Mouse (Mus musculus) 3134 (cell line): Measurements from ENCODE around the gene Sema3f.

Experiments used
- DNase-seq: peaks from one replicate; pipeline ENCODE4 v3.0.0-alpha.2; 2011; ENCODE audit warnings: low spot score; ENCODE audit not compliant: insufficient read length; ENCODE audit errors: extremely low read depth

Sema3f gene

GRCm38 (mm10) chr9:107635279-107636028 is 74.8 kb downstream of the Sema3f start, which contains the start of gene Gnai2:
Gene Gnai2, minus strand, starts transcription at chr9:107635367.
- peak; percentile 96 for DNase-seq

GRCm38 (mm10) chr9:107634406-107635278 is 75.6 kb downstream of the Sema3f start:
- DNase-seq: no peak

GRCm38 (mm10) chr9:107633661-107634405 is 76.4 kb downstream of the Sema3f start:
- peak; percentile 44 for DNase-seq

DNA sequence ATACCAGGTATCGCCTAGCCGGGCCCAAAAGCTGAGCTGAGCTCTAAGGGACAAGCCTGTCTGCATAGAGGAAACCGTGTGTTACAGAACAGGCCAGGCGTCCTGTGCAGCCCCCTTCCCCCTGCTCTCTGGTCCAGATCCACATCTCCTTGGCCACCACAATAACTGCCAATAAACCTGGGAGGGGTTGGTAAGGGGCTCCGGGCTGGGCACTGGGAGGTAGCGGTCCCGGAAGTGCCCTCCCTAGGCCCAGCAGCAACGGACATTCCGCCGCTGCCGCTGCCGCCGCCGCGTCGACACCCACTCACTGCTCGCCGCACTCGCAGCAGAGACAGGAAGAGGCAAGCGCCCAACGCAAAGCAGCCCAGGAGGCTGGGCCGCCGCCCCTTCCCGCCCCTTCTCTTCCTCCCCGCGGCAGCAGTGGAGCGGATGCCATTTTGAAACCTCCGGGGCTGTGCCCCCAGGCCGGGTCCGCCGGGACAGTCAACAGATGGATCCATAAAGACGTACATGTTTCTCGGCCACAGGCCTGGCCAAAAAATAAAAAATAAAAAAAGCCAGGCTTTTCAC is 77.1 kb downstream of the Sema3f start:
- DNase-seq: peak; percentile 89

DNA sequence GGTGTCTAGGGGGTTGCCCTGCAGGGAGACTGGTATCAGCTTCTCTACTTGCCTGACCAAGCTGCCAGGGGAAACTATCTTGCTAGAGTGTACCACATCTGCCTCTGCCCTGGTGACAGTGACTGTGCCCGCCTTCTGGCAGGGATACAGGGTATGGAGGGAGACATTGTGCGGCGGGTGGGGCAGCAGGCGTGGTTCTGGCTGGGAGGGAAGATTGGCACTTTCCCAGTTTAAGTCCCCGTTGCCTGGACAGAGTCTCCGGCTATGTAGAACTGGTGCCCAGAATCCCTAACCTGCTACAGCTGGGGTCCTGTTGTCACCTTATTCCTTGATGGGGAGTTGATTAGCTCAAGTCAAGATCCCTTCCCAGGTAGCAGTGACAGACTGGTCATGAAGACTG is 77.8 kb downstream of the Sema3f start:
- DNase-seq: peak; percentile 76

- no peak for DNase-seq
These were observed 78.4 kb downstream of the Sema3f start for GRCm38 (mm10) chr9:107631861-107632260.
